Mouse (Mus musculus) intestine, embryonic 15.5 days (tissue): ENCODE results near the gene Cd52. TPM values are rescaled to one million over a fixed set of nuclear protein-coding genes. Genes with fewer than 3 reads are reported as not detected.

ENCODE experiments used
- ATAC-seq: fragments of 200-750 bp; cut with Nextera tagmentation; 2 replicates; pipeline ENCODE4 v1.8.0; 2017; ENCODE audit warnings: moderate TSS enrichment, moderate library complexity
- H3K27ac ChIP-seq: fragments of 300-500 bp; sonication (generic); 2 replicates; pipeline ENCODE4 v1.5.1; 2015; ENCODE audit warnings: mild to moderate bottlenecking, inconsistent platforms
- H3K27me3 ChIP-seq: fragments of 300-500 bp; sonication (generic); replicated peaks from 2 replicates; pipeline ENCODE4 v1.6.1; 2015; ENCODE audit warnings: inconsistent platforms
- H3K36me3 ChIP-seq: fragments of 300-500 bp; sonication (generic); 2 replicates; pipeline ENCODE4 v1.6.1; 2015; ENCODE audit warnings: inconsistent platforms
- H3K4me1 ChIP-seq: fragments of 300-500 bp; sonication (generic); replicated peaks from 2 replicates; pipeline ENCODE4 v1.6.1; 2015; ENCODE audit warnings: inconsistent platforms
- H3K4me2 ChIP-seq: fragments of 300-500 bp; sonication (generic); replicated peaks from 2 replicates; pipeline ENCODE4 v1.6.1; 2015; ENCODE audit warnings: mild to moderate bottlenecking, inconsistent platforms
- H3K4me3 ChIP-seq: fragments of 300-500 bp; sonication (generic); replicated peaks from 2 replicates; pipeline ENCODE4 v1.5.1; 2015; ENCODE audit warnings: inconsistent platforms
- H3K9ac ChIP-seq: fragments of 300-500 bp; sonication (generic); 2 replicates; pipeline ENCODE4 v1.6.1; 2015; ENCODE audit warnings: inconsistent platforms
- H3K9me3 ChIP-seq: fragments of 300-500 bp; sonication (generic); 2 replicates; pipeline ENCODE4 v1.6.1; 2016; ENCODE audit warnings: inconsistent platforms
- WGBS: fragments of 180-500 bp; shearing (Covaris S2); methylation state at CpG from one replicate; pipeline ENCODE4 v1.1.7; 2015; 5-methylcytosine and 5-hydroxymethylcytosine counted together
- polyA plus RNA-seq: library from polyadenylated mRNA; unstranded; fragments of >200 nt; fragmentation: Nextera tagmentation; extraction: Ambion mirVana; gene quantifications from 2 replicates; pipeline ENCODE4 v1.2.1, GENCODE M21; 2015

The Cd52 gene
- polyA plus RNA-seq, 1 experiment from 2014 or later = 29.7 TPM

DNA sequence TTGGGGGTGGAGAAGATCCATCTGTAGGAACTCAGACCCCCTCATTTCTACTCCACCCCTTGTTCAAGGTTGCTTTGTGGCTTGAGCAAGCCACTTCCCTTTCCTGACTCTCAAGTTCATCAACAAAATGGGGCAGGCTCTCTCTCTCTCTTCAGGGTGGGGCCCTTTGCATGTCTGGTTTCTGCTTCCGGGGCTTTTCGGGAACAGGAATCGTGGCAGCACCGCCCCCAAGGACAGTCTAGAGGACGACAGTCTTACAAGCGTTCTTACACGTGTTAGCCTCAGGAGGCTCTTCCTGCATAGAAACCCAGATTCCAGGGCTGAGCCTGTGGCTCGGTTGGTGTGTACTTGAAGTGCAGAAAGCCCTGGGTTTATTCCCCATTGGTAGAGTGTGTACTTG lies 22.1 kb upstream of the Cd52 start:
- Histone ChIP-seq H3K27me3 (no peaks in the 10 kb centered on the region), H3K27ac (no peak overlapping the region), H3K36me3 (no peaks in the 10 kb centered on the region), H3K4me2 (no peak overlapping the region), H3K4me3 (no peak overlapping the region), H3K9me3 (no peaks in the 10 kb centered on the region), H3K4me1 (peaks cover 50% of the 10 kb centered on the region), H3K9ac (no peak overlapping the region)
- WGBS = 65% methylated on average over 8 of the region's 8 CpGs
- no peak for ATAC-seq

GRCm38 (mm10) chr4:134116501-134116900 lies 21.6 kb upstream of the Cd52 start:
- no peak for ATAC-seq
- Histone ChIP-seq H3K27ac (no peak overlapping the region), H3K4me1 (peaks cover 45% of the 10 kb centered on the region), H3K4me2 (no peak overlapping the region), H3K9ac (no peak overlapping the region), H3K36me3 (no peaks in the 10 kb centered on the region), H3K9me3 (no peaks in the 10 kb centered on the region), H3K27me3 (no peaks in the 10 kb centered on the region), H3K4me3 (no peak overlapping the region)
- 59% methylated on average over 2 of the region's 2 CpGs for WGBS

DNA sequence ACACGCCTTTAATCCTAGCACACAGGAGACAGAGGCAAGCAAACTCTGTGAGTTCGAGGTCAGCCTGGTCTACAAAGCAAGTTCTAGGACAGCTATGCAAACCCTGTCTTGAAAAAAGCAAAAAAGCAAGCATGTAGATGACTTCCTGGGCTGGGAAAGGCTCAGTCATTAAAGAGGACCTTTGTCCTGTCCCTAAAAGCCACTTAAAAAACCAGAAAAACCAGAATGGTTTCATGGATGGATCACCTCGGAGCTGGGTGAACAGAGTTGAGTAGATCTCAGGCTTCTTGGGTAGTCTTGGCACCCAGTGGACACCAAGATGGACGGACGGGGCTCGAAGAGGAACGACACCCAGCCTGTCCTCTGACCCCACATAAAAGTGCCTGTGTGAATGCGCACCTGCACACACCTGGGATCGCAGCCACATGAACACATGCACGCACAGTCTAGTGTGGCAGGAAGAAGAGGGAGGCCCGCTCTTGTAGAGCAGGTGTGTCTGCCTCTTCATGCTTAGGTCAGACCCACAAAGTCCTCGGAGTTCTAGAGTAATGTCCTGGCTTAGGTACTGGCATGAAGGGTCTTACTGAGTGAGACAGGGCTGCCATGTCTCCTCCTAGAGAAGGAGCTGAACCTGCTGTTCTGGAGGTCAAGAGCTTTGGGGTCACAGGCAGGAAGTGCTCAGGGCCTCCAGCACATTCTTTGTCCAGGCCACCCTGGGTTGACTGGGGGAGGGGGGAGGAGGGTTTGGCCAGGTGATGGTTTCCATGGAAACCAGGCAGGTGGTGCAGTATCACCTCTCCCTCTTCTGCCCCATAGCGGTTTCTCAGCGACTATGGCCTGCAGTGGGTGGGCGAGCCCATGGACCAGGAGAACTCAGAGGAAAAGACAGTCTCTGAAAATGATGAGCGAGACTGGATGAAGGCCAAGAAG lies 20.6 kb upstream of the Cd52 start:
- ATAC-seq = peak; percentile 67
- Histone ChIP-seq H3K9me3 (no peaks in the 10 kb centered on the region), H3K36me3 (no peaks in the 10 kb centered on the region), H3K27ac (peak overlapping the region; percentile 56; the same call in 1 of the 2 replicates), H3K4me2 (peak overlapping the region; percentile 23; the same call in 1 of the 2 replicates), H3K9ac (no peak overlapping the region), H3K4me3 (no peak overlapping the region), H3K4me1 (peaks cover 38% of the 10 kb centered on the region), H3K27me3 (no peaks in the 10 kb centered on the region)
- WGBS = 71% methylated on average over 16 of the region's 16 CpGs

DNA sequence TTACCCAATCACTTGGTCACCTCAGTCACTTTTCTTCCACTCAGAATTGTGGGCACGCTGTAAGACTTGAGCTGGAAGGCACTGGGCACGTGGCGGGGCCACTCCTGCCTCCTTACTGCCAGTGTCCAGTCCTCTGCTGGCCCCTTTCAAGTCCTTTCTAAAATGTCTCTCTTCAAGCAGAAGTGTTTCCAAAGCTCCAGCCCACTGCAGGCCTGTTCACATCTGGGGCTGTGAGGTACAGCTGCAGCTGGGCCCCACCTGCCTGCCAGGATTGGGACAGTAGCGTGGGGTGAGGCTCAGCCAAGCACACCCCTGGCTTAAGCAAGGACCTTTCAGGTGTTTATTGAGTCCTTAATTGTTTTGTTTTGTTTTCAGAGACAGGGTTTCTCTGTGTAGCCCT lies 19.2 kb upstream of the Cd52 start:
- H3K27me3 ChIP-seq = no peaks in the 10 kb centered on the region
- no peak for ATAC-seq
- peaks cover 41% of the 10 kb centered on the region for H3K4me1 ChIP-seq
- no peaks in the 10 kb centered on the region for H3K9me3 ChIP-seq
- H3K4me3 ChIP-seq = no peak overlapping the region
- H3K27ac ChIP-seq = no peak overlapping the region; the same call in 1 of the 2 replicates
- no peak overlapping the region for H3K9ac ChIP-seq
- H3K36me3 ChIP-seq = no peaks in the 10 kb centered on the region
- WGBS = 91% methylated on average over 4 of the region's 4 CpGs
- H3K4me2 ChIP-seq = no peak overlapping the region

- ATAC-seq = no peak; the same call in 1 of the 2 replicates
Observed at GRCm38 (mm10) chr4:134113356-134113994, 18.6 kb upstream of the Cd52 start.

GRCm38 (mm10) chr4:134112403-134112802 lies 17.5 kb upstream of the Cd52 start:
- no peak overlapping the region for H3K9ac ChIP-seq
- WGBS = 60% methylated on average over 6 of the region's 6 CpGs

More at GRCm38 (mm10) chr4:134113356-134113994, 18.6 kb upstream of the Cd52 start:
- no peaks in the 10 kb centered on the region for H3K27me3 ChIP-seq
- no peak overlapping the region for H3K27ac ChIP-seq
- no peaks in the 10 kb centered on the region for H3K36me3 ChIP-seq
- 60% methylated on average over 10 of the region's 10 CpGs for WGBS
- H3K4me1 ChIP-seq = peaks cover 38% of the 10 kb centered on the region
- H3K9ac ChIP-seq = 0 out of 2 replicates have a peak overlapping the region, but pooled peaks have one; percentile 10
- no peaks in the 10 kb centered on the region for H3K9me3 ChIP-seq
- H3K4me3 ChIP-seq = no peak overlapping the region
- H3K4me2 ChIP-seq = no peak overlapping the region

GRCm38 (mm10) chr4:134110653-134111052 lies 15.8 kb upstream of the Cd52 start:
- H3K27me3 ChIP-seq = no peaks in the 10 kb centered on the region
- H3K36me3 ChIP-seq = no peaks in the 10 kb centered on the region
- H3K4me3 ChIP-seq = no peak overlapping the region
- ATAC-seq = no peak
- H3K27ac ChIP-seq = no peak overlapping the region
- peaks cover 30% of the 10 kb centered on the region for H3K4me1 ChIP-seq
- 36% methylated on average over 3 of the region's 3 CpGs for WGBS
- H3K9me3 ChIP-seq = no peaks in the 10 kb centered on the region
- no peak overlapping the region for H3K9ac ChIP-seq
- H3K4me2 ChIP-seq = no peak overlapping the region

More at GRCm38 (mm10) chr4:134112403-134112802, 17.5 kb upstream of the Cd52 start:
- Histone ChIP-seq H3K4me3 (no peak overlapping the region), H3K4me2 (no peak overlapping the region), H3K4me1 (peaks cover 35% of the 10 kb centered on the region), H3K27me3 (no peaks in the 10 kb centered on the region), H3K36me3 (no peaks in the 10 kb centered on the region), H3K27ac (no peak overlapping the region), H3K9me3 (no peaks in the 10 kb centered on the region)
- ATAC-seq = no peak

- Histone ChIP-seq H3K4me1 (peaks cover 16% of the 10 kb centered on the region), H3K27me3 (no peaks in the 10 kb centered on the region), H3K9ac (no peak overlapping the region), H3K27ac (no peak overlapping the region), H3K9me3 (no peaks in the 10 kb centered on the region), H3K4me2 (no peak overlapping the region), H3K4me3 (no peak overlapping the region), H3K36me3 (no peaks in the 10 kb centered on the region)
- 29% methylated on average over 5 of the region's 5 CpGs for WGBS
- ATAC-seq = no peak
Observed at GRCm38 (mm10) chr4:134108196-134108595, 13.3 kb upstream of the Cd52 start.

GRCm38 (mm10) chr4:134107730-134108129 lies 12.8 kb upstream of the Cd52 start:
- no peak for ATAC-seq
- Histone ChIP-seq H3K4me3 (no peak overlapping the region), H3K36me3 (no peaks in the 10 kb centered on the region), H3K9ac (no peak overlapping the region), H3K27me3 (no peaks in the 10 kb centered on the region), H3K4me1 (peaks cover 15% of the 10 kb centered on the region; the same call in 1 of the 2 replicates), H3K9me3 (no peaks in the 10 kb centered on the region), H3K27ac (no peak overlapping the region), H3K4me2 (no peak overlapping the region)
- 86% methylated on average over 7 of the region's 7 CpGs for WGBS

- 68% methylated on average over 7 of the region's 7 CpGs for WGBS
- H3K9ac ChIP-seq = no peak overlapping the region
- H3K4me3 ChIP-seq = no peak overlapping the region
- H3K27ac ChIP-seq = no peak overlapping the region
- H3K9me3 ChIP-seq = no peaks in the 10 kb centered on the region
- no peaks in the 10 kb centered on the region for H3K36me3 ChIP-seq
- ATAC-seq = no peak
- peaks cover 10% of the 10 kb centered on the region; the same call in 1 of the 2 replicates for H3K4me1 ChIP-seq
- H3K27me3 ChIP-seq = no peaks in the 10 kb centered on the region
- H3K4me2 ChIP-seq = no peak overlapping the region
Observed at GRCm38 (mm10) chr4:134106105-134106504, 11.2 kb upstream of the Cd52 start.

GRCm38 (mm10) chr4:134102742-134103119 lies 7.8 kb upstream of the Cd52 start:
- 6% methylated on average over 21 of the region's 21 CpGs for WGBS
- Histone ChIP-seq H3K36me3 (no peaks in the 10 kb centered on the region), H3K4me1 (no peaks in the 10 kb centered on the region; the same call in 1 of the 2 replicates), H3K27me3 (no peaks in the 10 kb centered on the region), H3K27ac (no peak overlapping the region), H3K9ac (peak overlapping the region; percentile 43), H3K4me2 (peak overlapping the region; percentile 73), H3K9me3 (no peaks in the 10 kb centered on the region), H3K4me3 (peak overlapping the region; percentile 61)
- peak; percentile 76 for ATAC-seq

DNA sequence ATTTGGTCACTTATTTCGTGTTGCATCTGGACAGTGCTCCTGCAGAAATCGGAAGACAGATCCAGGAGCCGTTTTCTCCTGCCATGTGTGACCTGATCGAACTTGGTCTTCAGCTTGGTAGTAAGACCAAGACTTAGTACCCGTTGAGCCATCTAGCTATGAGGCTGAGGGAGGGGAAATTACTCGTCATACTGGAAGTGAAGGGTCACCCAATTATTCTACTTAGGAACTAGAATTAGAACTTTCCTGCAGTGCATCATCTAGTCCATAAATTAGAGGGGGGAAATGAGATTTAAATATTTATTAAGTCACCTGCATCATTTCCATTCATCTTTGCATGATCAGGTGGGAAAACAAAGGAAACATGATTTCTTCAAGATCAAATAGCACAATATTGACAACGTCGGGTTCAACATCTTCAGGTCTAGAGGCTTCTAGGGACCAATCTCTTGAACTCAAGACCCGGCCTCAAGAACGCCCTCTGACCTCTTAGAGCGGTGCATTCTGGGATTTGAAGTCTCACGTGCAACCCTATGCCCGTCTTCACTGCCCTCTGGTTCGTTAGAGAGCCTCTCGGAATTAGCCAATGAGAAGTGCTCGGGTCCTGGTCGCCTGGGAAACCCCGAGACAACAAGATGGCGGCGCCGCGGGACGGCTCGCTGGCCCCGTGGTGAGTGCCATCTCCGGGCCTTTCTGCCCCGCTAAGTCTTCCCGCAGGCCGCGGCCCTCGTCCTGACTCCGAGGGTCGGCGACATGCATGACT lies 7.3 kb upstream of the Cd52 start, which contains the start of gene Ubxn11:
TSS of gene Ubxn11 (plus strand) at position 592 of the 763 bp plus-strand sequence.
- peak; percentile 98 for ATAC-seq
- Histone ChIP-seq H3K36me3 (no peaks in the 10 kb centered on the region), H3K27ac (no peak within 1 kb of the TSS), H3K4me1 (no peaks in the 10 kb centered on the region; the same call in 1 of the 2 replicates), H3K9me3 (no peaks in the 10 kb centered on the region), H3K4me2 (peak within 1 kb of the TSS; percentile 73), H3K27me3 (no peaks in the 10 kb centered on the region), H3K9ac (peak within 1 kb of the TSS; percentile 43), H3K4me3 (peak within 1 kb of the TSS; percentile 61)
- 17% methylated on average over 34 of the region's 34 CpGs for WGBS
